Mouse (Mus musculus) stomach, embryonic 14.5 days (tissue): Measurements from ENCODE around the gene Snx29. TPM values are rescaled to one million over a fixed set of nuclear protein-coding genes. Genes with fewer than 3 reads are reported as not detected.

ENCODE experiments used
- polyA plus RNA-seq: library from polyadenylated mRNA; unstranded; fragments of >200 nt; fragmentation: Nextera tagmentation; extraction: Ambion mirVana; gene quantifications from 2 replicates; pipeline ENCODE4 v1.2.1, GENCODE M21; 2014

The Snx29 gene
- polyA plus RNA-seq, 1 experiment from 2014 or later = 13.6 TPM

Other genes starting within 250 kb of the Snx29 start
- gene Txndc11, start 188.3 kb upstream of the Snx29 start, polyA plus RNA-seq = 35.1 and 36.1 TPM in 2 replicates
- 113 and 116 TPM in 2 replicates for gene Zc3h7a, start 146.5 kb upstream of the Snx29 start, polyA plus RNA-seq
- gene Rsl1d1, start 119.6 kb upstream of the Snx29 start, polyA plus RNA-seq = 181 and 183 TPM in 2 replicates
- gene Gspt1, start 68.6 kb upstream of the Snx29 start, polyA plus RNA-seq = 79.1 and 79.8 TPM in 2 replicates
- gene Tnfrsf17, start 9.1 kb upstream of the Snx29 start, polyA plus RNA-seq = not detected in 2 replicates